Mouse (Mus musculus) embryonic fibroblast, embryonic 13.5 days (primary cell): ENCODE data around the gene Panx1.

ENCODE experiments used
- CTCF ChIP-seq: IDR thresholded peaks from 2 replicates; pipeline ENCODE4 v1.5.1; 2011; ENCODE audit warnings: mild to moderate bottlenecking, control low read depth, low read length, moderate library complexity, borderline replicate concordance; ENCODE audit not compliant: insufficient read depth
- POLR2A ChIP-seq: IDR thresholded peaks from 2 replicates; pipeline ENCODE4 v1.6.1; 2011; ENCODE audit warnings: low read depth, mild to moderate bottlenecking, control low read depth, low read length, moderate library complexity

GRCm38 (mm10) chr9:15068686-15069295, 23.5 kb upstream of the Panx1 start:
- no peak for TF ChIP-seq CTCF
- TF ChIP-seq POLR2A, result no peak
